Mouse (Mus musculus): Measurements from ENCODE around the gene Kirrel. TPM values are rescaled to one million over a fixed set of nuclear protein-coding genes. Genes with fewer than 3 reads are reported as not detected.

The Kirrel gene
- total and polyA plus RNA-seq, 2 experiments from 2014 or later = 2.2 to 6.9 TPM

DNA sequence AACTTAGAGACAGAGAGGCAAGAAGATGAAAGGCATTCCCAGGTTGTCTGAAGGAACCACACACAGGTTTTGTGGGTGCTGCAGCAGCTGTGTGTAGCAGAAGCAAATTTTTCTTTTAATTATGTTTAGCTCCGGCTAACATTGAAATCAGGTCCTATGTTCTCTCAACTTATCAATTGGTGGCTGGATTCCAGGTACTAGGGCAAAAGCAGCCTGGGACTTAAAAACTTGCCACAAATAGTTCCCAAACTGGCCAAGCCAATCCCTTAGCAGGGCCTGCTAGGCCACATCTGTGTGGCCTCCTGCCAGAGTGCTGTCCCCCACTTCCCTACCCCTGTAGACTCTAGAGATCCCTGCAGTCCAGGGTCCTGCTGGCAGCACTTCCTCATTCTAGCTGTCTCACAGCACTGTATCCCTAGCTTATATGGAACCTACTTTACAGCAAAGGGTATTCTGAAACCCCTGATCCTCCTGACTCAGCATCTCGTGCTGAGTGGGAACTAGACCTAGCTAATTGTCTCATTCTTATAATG lies 23.2 kb downstream of the Kirrel start:
- Histone ChIP-seq H3K27me3 (ENCODE audit: insufficient read depth, low read length) (no peaks in the 10 kb centered on the region), H3K4me3 (ENCODE audit: low read depth, low read length) (no peak overlapping the region), H3K4me1 (ENCODE audit: insufficient read depth) (peaks cover 35% of the 10 kb centered on the region), H3K9ac (0 out of 2 replicates have a peak overlapping the region, but pooled peaks have one; percentile 22), H3K4me2 (ENCODE audit: low read depth) (peak overlapping the region; percentile 16; the same call in 1 of the 2 replicates), H3K9me3 (ENCODE audit: low read length) (no peaks in the 10 kb centered on the region), H3K27ac (ENCODE audit: low read depth, low read length) (peak overlapping the region; percentile 60; the same call in 1 of the 2 replicates), H3K36me3 (ENCODE audit: insufficient read depth) (no peaks in the 10 kb centered on the region)
- ATAC-seq = no peak
- WGBS = 48% methylated on average over 2 of the region's 2 CpGs
- DNase-seq = no peak
- no peak for TF ChIP-seq CTCF (IDR thresholded peaks at IDR 0.05; ENCODE audit: low read depth)

DNA sequence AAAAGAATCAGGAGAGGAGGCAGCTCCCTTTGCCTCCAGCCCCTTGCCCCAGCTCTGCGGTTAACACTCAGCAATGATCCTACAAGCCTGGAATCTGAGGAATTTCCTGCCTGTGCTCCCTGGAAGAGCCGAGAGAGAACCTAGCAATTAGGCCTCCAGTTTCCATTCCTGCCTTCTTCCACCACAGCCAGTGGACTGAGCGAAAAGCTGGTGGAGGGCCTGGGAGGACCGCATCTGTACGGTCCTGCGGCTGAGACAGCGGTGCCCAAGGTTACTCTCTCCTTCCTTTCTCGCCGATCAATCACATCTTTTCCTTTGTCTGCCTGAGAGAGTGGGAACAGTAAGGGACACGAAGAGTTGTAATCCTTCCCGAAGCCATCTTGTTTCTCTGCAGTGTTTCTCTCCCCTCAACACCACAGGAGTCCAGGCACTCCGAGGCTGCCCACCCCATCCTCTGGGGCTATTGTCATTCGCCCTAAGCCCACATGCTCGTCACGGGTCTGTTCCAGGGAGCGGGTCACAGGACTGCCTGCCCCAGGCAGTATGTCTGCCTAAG lies 23.8 kb downstream of the Kirrel start:
- Histone ChIP-seq H3K36me3 (ENCODE audit: insufficient read depth) (no peaks in the 10 kb centered on the region), H3K9ac (peak overlapping the region; percentile 22; the same call in 1 of the 2 replicates), H3K4me2 (ENCODE audit: low read depth) (peak overlapping the region; percentile 16; the same call in 1 of the 2 replicates), H3K4me3 (ENCODE audit: low read depth, low read length) (no peak overlapping the region), H3K27me3 (ENCODE audit: insufficient read depth, low read length) (no peaks in the 10 kb centered on the region), H3K9me3 (ENCODE audit: low read length) (no peaks in the 10 kb centered on the region), H3K27ac (ENCODE audit: low read depth, low read length) (peak overlapping the region; percentile 60), H3K4me1 (ENCODE audit: insufficient read depth) (peaks cover 35% of the 10 kb centered on the region)
- 6% methylated on average over 16 of the region's 16 CpGs for WGBS
- ATAC-seq = peak; percentile 34
- DNase-seq = peak; percentile 33
- no peak for TF ChIP-seq CTCF (IDR thresholded peaks at IDR 0.05; ENCODE audit: low read depth)

DNA sequence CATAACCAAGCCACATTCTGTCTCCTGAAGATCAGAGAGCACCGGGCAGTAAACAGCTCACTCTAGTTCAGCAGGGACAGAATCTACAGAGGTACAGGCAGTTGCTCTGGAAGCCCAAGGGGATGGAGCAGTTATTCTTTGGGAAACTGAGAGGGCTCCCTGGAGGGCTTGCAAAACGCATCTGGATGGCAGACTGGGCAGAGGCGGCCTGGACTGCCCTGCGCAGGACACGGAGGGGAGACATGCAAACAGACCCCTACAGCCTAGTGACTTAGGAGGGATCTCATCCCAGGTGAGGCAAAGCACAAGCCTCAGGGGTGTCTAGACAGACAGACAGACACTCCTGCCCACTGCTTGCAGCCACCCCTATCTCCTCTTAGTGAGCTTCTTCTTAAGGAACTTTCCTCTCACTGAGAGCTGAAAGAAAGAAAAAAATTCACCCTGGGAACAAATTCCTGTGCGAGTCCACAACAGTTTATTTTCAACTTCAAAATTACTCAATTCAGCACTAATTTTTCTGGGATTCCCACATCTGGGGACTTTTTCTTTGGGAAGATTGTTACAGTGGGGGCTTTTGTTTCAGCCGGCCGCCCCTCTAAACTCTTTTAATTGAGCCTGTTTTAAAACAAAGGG lies 24.4 kb downstream of the Kirrel start:
- H3K36me3 ChIP-seq (ENCODE audit: insufficient read depth) = no peaks in the 10 kb centered on the region
- no peak overlapping the region for H3K4me3 ChIP-seq (ENCODE audit: low read depth, low read length)
- no peak for TF ChIP-seq CTCF (IDR thresholded peaks at IDR 0.05; ENCODE audit: low read depth)
- H3K9me3 ChIP-seq (ENCODE audit: low read length) = no peaks in the 10 kb centered on the region
- no peaks in the 10 kb centered on the region for H3K27me3 ChIP-seq (ENCODE audit: insufficient read depth, low read length)
- no peak overlapping the region for H3K9ac ChIP-seq
- H3K4me2 ChIP-seq (ENCODE audit: low read depth) = no peak overlapping the region
- ATAC-seq (no peak), DNase-seq (no peak)
- 21% methylated on average over 8 of the region's 8 CpGs for WGBS
- H3K4me1 ChIP-seq (ENCODE audit: insufficient read depth) = peaks cover 32% of the 10 kb centered on the region
- H3K27ac ChIP-seq (ENCODE audit: low read depth, low read length) = peak overlapping the region; percentile 60

DNA sequence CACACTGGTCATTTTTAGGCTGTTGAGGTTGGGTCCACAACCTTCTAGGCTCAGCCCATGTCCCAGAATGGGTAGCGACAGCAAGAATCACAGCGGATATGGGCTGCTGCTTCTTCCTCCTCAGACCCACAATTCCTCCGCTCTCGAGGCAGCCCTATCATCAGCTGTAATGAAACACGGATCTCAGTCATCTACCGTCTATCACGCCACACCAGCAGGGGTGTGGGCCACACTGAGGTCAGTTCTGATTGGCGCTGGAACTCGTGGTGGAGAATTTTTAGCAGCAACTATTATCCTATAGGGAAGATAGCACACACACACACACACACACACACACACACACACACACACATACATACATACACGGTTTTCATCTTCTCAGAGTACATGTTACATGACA lies 25.1 kb downstream of the Kirrel start:
- no peak for ATAC-seq
- 65% methylated on average over 10 of the region's 10 CpGs for WGBS
- H3K4me1 ChIP-seq (ENCODE audit: insufficient read depth) = peaks cover 26% of the 10 kb centered on the region

DNA sequence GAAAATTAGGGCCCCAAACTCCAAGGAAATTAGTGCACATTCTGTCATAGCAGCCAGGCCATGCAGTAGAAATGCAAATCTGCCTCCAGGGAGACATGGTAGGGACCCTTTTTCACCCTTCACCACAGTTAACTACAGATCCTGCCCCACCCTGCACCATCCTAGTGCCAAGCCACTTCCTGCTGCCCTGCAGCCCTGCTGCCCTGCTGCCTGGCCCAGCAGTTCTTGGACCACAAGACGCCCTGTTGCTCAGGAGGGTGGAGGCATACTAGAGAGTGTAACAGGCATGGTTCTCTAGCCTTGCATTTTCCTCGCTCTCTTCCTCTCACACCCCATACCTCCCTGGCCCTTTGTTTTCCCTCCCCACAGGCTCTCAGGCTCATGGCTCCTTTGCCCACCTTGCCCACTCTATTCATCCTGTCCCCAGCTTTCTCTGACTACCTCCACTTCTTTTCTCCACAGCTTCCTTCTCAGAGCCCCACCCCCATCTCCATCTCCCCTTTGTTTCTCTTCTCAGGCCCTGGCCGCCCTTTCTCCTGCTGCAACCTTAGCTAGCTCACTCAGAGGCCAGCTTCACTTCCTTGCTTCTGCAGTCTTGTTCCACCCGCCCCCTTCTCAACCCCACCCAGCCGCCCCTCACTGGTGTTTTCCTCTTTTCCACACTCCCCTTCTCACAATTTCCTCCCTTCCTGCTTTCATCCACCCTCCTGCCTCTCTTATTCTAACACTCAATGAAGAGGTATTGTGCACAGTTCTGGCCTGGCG lies 29.9 kb downstream of the Kirrel start:
- ATAC-seq = no peak
- Histone ChIP-seq H3K27me3 (ENCODE audit: insufficient read depth, low read length) (no peaks in the 10 kb centered on the region), H3K4me3 (ENCODE audit: low read depth, low read length) (no peak overlapping the region), H3K4me1 (ENCODE audit: insufficient read depth) (no peaks in the 10 kb centered on the region), H3K4me2 (ENCODE audit: low read depth) (no peak overlapping the region), H3K9me3 (ENCODE audit: low read length) (no peaks in the 10 kb centered on the region), H3K27ac (ENCODE audit: low read depth, low read length) (no peak overlapping the region), H3K36me3 (ENCODE audit: insufficient read depth) (no peaks in the 10 kb centered on the region), H3K9ac (no peak overlapping the region)
- no peak for TF ChIP-seq CTCF (IDR thresholded peaks at IDR 0.05; ENCODE audit: low read depth)
- no peak for DNase-seq
- WGBS = 29% methylated on average over 6 of the region's 6 CpGs

More for the DNA sequence above, 25.1 kb downstream of the Kirrel start:
- Histone ChIP-seq H3K4me2 (ENCODE audit: low read depth) (no peak overlapping the region), H3K9me3 (ENCODE audit: low read length) (no peaks in the 10 kb centered on the region), H3K27me3 (ENCODE audit: insufficient read depth, low read length) (no peaks in the 10 kb centered on the region), H3K4me3 (ENCODE audit: low read depth, low read length) (no peak overlapping the region), H3K9ac (no peak overlapping the region), H3K27ac (ENCODE audit: low read depth, low read length) (no peak overlapping the region), H3K36me3 (ENCODE audit: insufficient read depth) (no peaks in the 10 kb centered on the region)
- DNase-seq = no peak
- TF ChIP-seq CTCF (IDR thresholded peaks at IDR 0.05; ENCODE audit: low read depth) = no peak

DNA sequence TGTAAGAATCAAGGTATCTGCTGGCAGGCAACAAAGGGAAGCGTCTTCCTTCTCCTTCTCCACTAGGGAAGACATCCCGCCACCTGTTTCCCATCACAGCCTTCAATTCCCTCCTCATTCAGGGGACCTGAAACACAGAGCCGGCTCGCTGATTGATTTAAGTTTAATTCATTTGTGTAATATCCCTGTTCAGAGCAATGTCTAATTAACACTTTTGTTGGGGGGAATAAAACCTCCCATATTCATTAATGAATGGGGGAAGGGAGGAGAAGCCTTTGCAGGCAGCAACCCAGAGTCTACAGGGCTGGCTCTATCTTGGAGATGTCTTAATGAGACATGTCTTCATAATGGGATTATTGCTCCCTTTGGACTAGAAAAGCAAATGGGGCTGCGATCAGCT lies 34.3 kb downstream of the Kirrel start:
- 33% methylated on average over 5 of the region's 5 CpGs for WGBS
- ATAC-seq = peak; percentile 54; the same call in 1 of the 2 replicates
- no peak for TF ChIP-seq CTCF (IDR thresholded peaks at IDR 0.05; ENCODE audit: low read depth)
- Histone ChIP-seq H3K36me3 (ENCODE audit: insufficient read depth) (no peaks in the 10 kb centered on the region), H3K4me1 (ENCODE audit: insufficient read depth) (no peaks in the 10 kb centered on the region), H3K9me3 (ENCODE audit: low read length) (no peaks in the 10 kb centered on the region), H3K27ac (ENCODE audit: low read depth, low read length) (no peak overlapping the region), H3K4me3 (ENCODE audit: low read depth, low read length) (no peak overlapping the region), H3K9ac (no peak overlapping the region), H3K27me3 (ENCODE audit: insufficient read depth, low read length) (no peaks in the 10 kb centered on the region), H3K4me2 (ENCODE audit: low read depth) (no peak overlapping the region)
- DNase-seq = no peak

Data from forebrain, postnatal 0 days (tissue).